Mouse (Mus musculus) liver, embryonic 12.5 days (tissue): ENCODE results near the gene Ech1. TPM values are rescaled to one million over a fixed set of nuclear protein-coding genes. Genes with fewer than 3 reads are reported as not detected.
"Not testable (repeated sequence)": the region's sequence is repeated elsewhere in the genome, so short reads cannot be mapped to it uniquely, and the experiment has no call there.

ENCODE experiments used
- ATAC-seq: fragments of 200-750 bp; cut with Nextera tagmentation; 2 replicates; pipeline ENCODE4 v1.8.0; 2017; ENCODE audit warnings: moderate number of reproducible peaks, mild to moderate bottlenecking, moderate library complexity
- H3K27ac ChIP-seq: fragments of 300-500 bp; sonication (generic); 2 replicates; pipeline ENCODE4 v1.5.1; 2016; ENCODE audit warnings: mild to moderate bottlenecking
- H3K27me3 ChIP-seq: fragments of 300-500 bp; sonication (generic); replicated peaks from 2 replicates; pipeline ENCODE4 v1.6.1; 2016; ENCODE audit warnings: mild to moderate bottlenecking, moderate library complexity
- H3K36me3 ChIP-seq: fragments of 300-500 bp; sonication (generic); 2 replicates; pipeline ENCODE4 v1.6.1; 2016; ENCODE audit warnings: mild to moderate bottlenecking, moderate library complexity
- H3K4me1 ChIP-seq: fragments of 300-500 bp; sonication (generic); 2 replicates; pipeline ENCODE4 v1.6.1; 2016
- H3K4me2 ChIP-seq: fragments of 300-500 bp; sonication (generic); 2 replicates; pipeline ENCODE4 v1.6.1; 2016; ENCODE audit warnings: mild to moderate bottlenecking, moderate library complexity
- H3K4me3 ChIP-seq: fragments of 300-500 bp; sonication (generic); 2 replicates; pipeline ENCODE4 v1.5.1; 2016; ENCODE audit warnings: mild to moderate bottlenecking, moderate library complexity
- H3K9ac ChIP-seq: fragments of 300-500 bp; sonication (generic); 2 replicates; pipeline ENCODE4 v1.6.1; 2016; ENCODE audit warnings: mild to moderate bottlenecking, moderate library complexity
- H3K9me3 ChIP-seq: fragments of 300-500 bp; sonication (generic); replicated peaks from 2 replicates; pipeline ENCODE4 v1.6.1; 2016; ENCODE audit warnings: mild to moderate bottlenecking, moderate library complexity
- WGBS: fragments of 180-500 bp; shearing (Covaris S2); methylation state at CpG from one replicate; pipeline ENCODE4 v1.1.7; 2016; ENCODE audit not compliant: insufficient replicate concordance; 5-methylcytosine and 5-hydroxymethylcytosine counted together
- polyA plus RNA-seq: library from polyadenylated mRNA; unstranded; fragments of >200 nt; fragmentation: Nextera tagmentation; extraction: Ambion mirVana; gene quantifications from 2 replicates; pipeline ENCODE4 v1.2.1, GENCODE M21; 2016

The Ech1 gene
- polyA plus RNA-seq, 1 experiment from 2014 or later = 72.3 TPM

GRCm38 (mm10) chr7:28867508-28868340 lies 42.7 kb downstream of the Ech1 start:
- not testable (repeated sequence) for H3K9me3 ChIP-seq, H3K27me3 ChIP-seq, H3K36me3 ChIP-seq, H3K27ac ChIP-seq, H3K9ac ChIP-seq
- H3K4me3 ChIP-seq = peak overlapping the region; percentile 18; the same call in 1 of the 2 replicates
- peak; percentile 54 for ATAC-seq
- H3K4me2 ChIP-seq = peak overlapping the region; percentile 56
- WGBS = 18% methylated on average over 23 of the region's 23 CpGs
- peaks cover 49% of the 10 kb centered on the region for H3K4me1 ChIP-seq

- Histone ChIP-seq H3K9me3 (no peaks in the 10 kb centered on the region), H3K27ac (no peak overlapping the region), H3K4me2 (no peak overlapping the region), H3K27me3 (0 out of 2 replicates have a peak, but pooled peaks cover 7% of the 10 kb centered on the region), H3K4me1 (peaks cover 30% of the 10 kb centered on the region), H3K9ac (no peak overlapping the region), H3K36me3 (no peaks in the 10 kb centered on the region), H3K4me3 (no peak overlapping the region)
- WGBS = 73% methylated on average over 24 of the region's 24 CpGs
- ATAC-seq = no peak
Measured at GRCm38 (mm10) chr7:28870901-28871664, 46.1 kb downstream of the Ech1 start.

GRCm38 (mm10) chr7:28874565-28874964 lies 49.5 kb downstream of the Ech1 start:
- H3K4me1 ChIP-seq = peaks cover 47% of the 10 kb centered on the region
- 0 out of 2 replicates have a peak, but pooled peaks cover 7% of the 10 kb centered on the region for H3K27me3 ChIP-seq
- H3K27ac ChIP-seq = no peak overlapping the region
- no peaks in the 10 kb centered on the region for H3K9me3 ChIP-seq
- H3K9ac ChIP-seq = no peak overlapping the region
- H3K4me3 ChIP-seq = no peak overlapping the region
- WGBS = 45% methylated on average over 2 of the region's 2 CpGs
- no peak overlapping the region for H3K4me2 ChIP-seq
- no peaks in the 10 kb centered on the region for H3K36me3 ChIP-seq
- ATAC-seq = no peak

- peaks cover 7% of the 10 kb centered on the region; the same call in 1 of the 2 replicates for H3K27me3 ChIP-seq
- peaks cover 47% of the 10 kb centered on the region for H3K4me1 ChIP-seq
- no peak overlapping the region for H3K4me2 ChIP-seq
- no peaks in the 10 kb centered on the region for H3K36me3 ChIP-seq
- ATAC-seq = no peak
- H3K9ac ChIP-seq = no peak overlapping the region
- H3K4me3 ChIP-seq = no peak overlapping the region
- 0 out of 2 replicates have a peak overlapping the region, but pooled peaks have one; percentile 91 for H3K27ac ChIP-seq
- no peaks in the 10 kb centered on the region for H3K9me3 ChIP-seq
- 78% methylated on average over 4 of the region's 4 CpGs for WGBS
Measured at GRCm38 (mm10) chr7:28876099-28876498, 51.1 kb downstream of the Ech1 start.

GRCm38 (mm10) chr7:28877155-28877554 lies 52.1 kb downstream of the Ech1 start:
- Histone ChIP-seq H3K9ac (no peak overlapping the region), H3K9me3 (no peaks in the 10 kb centered on the region), H3K36me3 (no peaks in the 10 kb centered on the region), H3K27me3 (peaks cover 7% of the 10 kb centered on the region; the same call in 1 of the 2 replicates), H3K4me1 (peaks cover 39% of the 10 kb centered on the region), H3K4me2 (peak overlapping the region; percentile 41), H3K4me3 (no peak overlapping the region), H3K27ac (peak overlapping the region; percentile 91)
- peak; percentile 94 for ATAC-seq
- WGBS = 31% methylated on average over 7 of the region's 7 CpGs

GRCm38 (mm10) chr7:28877856-28878255 lies 52.8 kb downstream of the Ech1 start:
- WGBS = 75% methylated on average over 4 of the region's 4 CpGs
- Histone ChIP-seq H3K4me1 (peaks cover 39% of the 10 kb centered on the region), H3K9ac (peak overlapping the region; percentile 47; the same call in 1 of the 2 replicates), H3K4me2 (peak overlapping the region; percentile 41), H3K36me3 (no peaks in the 10 kb centered on the region), H3K4me3 (no peak overlapping the region), H3K9me3 (no peaks in the 10 kb centered on the region), H3K27ac (peak overlapping the region; percentile 91), H3K27me3 (peaks cover 5% of the 10 kb centered on the region; the same call in 1 of the 2 replicates)
- ATAC-seq = no peak

GRCm38 (mm10) chr7:28879606-28880005 lies 54.6 kb downstream of the Ech1 start:
- ATAC-seq = no peak
- Histone ChIP-seq H3K36me3 (no peaks in the 10 kb centered on the region), H3K9ac (no peak overlapping the region), H3K4me3 (no peak overlapping the region), H3K4me2 (no peak overlapping the region), H3K27ac (no peak overlapping the region), H3K9me3 (no peaks in the 10 kb centered on the region), H3K27me3 (no peaks in the 10 kb centered on the region; the same call in 1 of the 2 replicates), H3K4me1 (peaks cover 39% of the 10 kb centered on the region)
- 66% methylated on average over 7 of the region's 7 CpGs for WGBS

- no peak for ATAC-seq
- H3K9ac ChIP-seq = no peak overlapping the region
- no peak overlapping the region for H3K4me2 ChIP-seq
- H3K9me3 ChIP-seq = no peaks in the 10 kb centered on the region
- H3K27ac ChIP-seq = no peak overlapping the region
- peaks cover 7% of the 10 kb centered on the region; the same call in 1 of the 2 replicates for H3K27me3 ChIP-seq
- no peak overlapping the region for H3K4me3 ChIP-seq
- no peaks in the 10 kb centered on the region for H3K36me3 ChIP-seq
- 81% methylated on average over 10 of the region's 10 CpGs for WGBS
- peaks cover 39% of the 10 kb centered on the region for H3K4me1 ChIP-seq
Measured at GRCm38 (mm10) chr7:28880554-28880953, 55.5 kb downstream of the Ech1 start.

GRCm38 (mm10) chr7:28881199-28881598 lies 56.2 kb downstream of the Ech1 start, which contains the start of gene Capn12:
TSS of gene Capn12 (plus strand) at chr7:28881422.
- no peaks in the 10 kb centered on the region for H3K9me3 ChIP-seq
- H3K4me3 ChIP-seq = no peak within 1 kb of the TSS
- no peak within 1 kb of the TSS for H3K9ac ChIP-seq
- peaks cover 34% of the 10 kb centered on the region for H3K4me1 ChIP-seq
- 0 out of 2 replicates have a peak within 1 kb of the TSS, but pooled peaks have one; percentile 39 for H3K27ac ChIP-seq
- no peak for ATAC-seq
- WGBS = 50% methylated on average over 13 of the region's 13 CpGs
- H3K36me3 ChIP-seq = no peaks in the 10 kb centered on the region
- H3K4me2 ChIP-seq = no peak within 1 kb of the TSS
- H3K27me3 ChIP-seq = peaks cover 14% of the 10 kb centered on the region
